Mouse (Mus musculus) ES-E14 (cell line): ENCODE data around the gene 4933428G20Rik.

ENCODE experiments used
- CHD2 ChIP-seq: IDR thresholded peaks from 2 replicates; pipeline ENCODE4 v1.6.1; 2014; ENCODE audit warnings: mild to moderate bottlenecking, low read depth, low read length, inconsistent platforms
- HCFC1 ChIP-seq: IDR thresholded peaks from 2 replicates; pipeline ENCODE4 v1.6.1; 2012; ENCODE audit warnings: low read length, inconsistent platforms, borderline replicate concordance; ENCODE audit not compliant: insufficient read depth
- MAFK ChIP-seq: IDR thresholded peaks from 2 replicates; pipeline ENCODE4 v1.6.1; 2014; ENCODE audit warnings: mild to moderate bottlenecking, low read depth, low read length, inconsistent platforms; ENCODE audit not compliant: insufficient read depth
- ZC3H11A ChIP-seq: IDR thresholded peaks from 2 replicates; pipeline ENCODE4 v1.6.1; 2012; ENCODE audit warnings: low read depth, mild to moderate bottlenecking, inconsistent platforms, low read length, borderline replicate concordance
- ZNF384 ChIP-seq: IDR thresholded peaks from 2 replicates; pipeline ENCODE4 v1.6.1; 2012; ENCODE audit warnings: low read depth, low read length, inconsistent platforms

DNA sequence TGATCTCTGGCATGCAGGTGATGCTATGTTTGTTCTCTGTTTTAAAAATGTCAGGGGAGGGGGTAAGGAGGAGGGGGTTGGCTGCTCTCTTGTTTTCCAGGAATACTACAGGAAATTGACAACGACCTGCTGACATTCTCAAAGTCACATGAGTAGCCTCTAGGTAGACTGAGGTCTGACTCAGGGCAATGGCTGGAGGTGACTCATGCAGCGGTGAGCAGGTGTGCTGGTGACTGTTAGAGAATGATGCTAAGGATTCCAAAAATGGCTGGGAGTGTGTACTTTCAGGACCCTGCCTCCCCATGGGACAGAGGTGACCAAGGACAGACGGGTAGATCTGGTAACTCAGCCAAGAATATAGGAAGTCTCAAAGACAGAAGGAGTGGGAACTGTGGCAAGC, 8.1 kb upstream of the 4933428G20Rik start:
- TF ChIP-seq HCFC1 (no peak), ZC3H11A (no peak), MAFK (no peak), ZNF384 (no peak), CHD2 (no peak)
